Mouse (Mus musculus) skeletal muscle tissue, adult 2 months (tissue): ENCODE data around the gene Lrp6.

Source experiments
- DNase-seq: peaks from one replicate; pipeline ENCODE4 v3.0.0-alpha.2; 2012; ENCODE audit warnings: low read depth, low spot score

Gene Lrp6

DNA sequence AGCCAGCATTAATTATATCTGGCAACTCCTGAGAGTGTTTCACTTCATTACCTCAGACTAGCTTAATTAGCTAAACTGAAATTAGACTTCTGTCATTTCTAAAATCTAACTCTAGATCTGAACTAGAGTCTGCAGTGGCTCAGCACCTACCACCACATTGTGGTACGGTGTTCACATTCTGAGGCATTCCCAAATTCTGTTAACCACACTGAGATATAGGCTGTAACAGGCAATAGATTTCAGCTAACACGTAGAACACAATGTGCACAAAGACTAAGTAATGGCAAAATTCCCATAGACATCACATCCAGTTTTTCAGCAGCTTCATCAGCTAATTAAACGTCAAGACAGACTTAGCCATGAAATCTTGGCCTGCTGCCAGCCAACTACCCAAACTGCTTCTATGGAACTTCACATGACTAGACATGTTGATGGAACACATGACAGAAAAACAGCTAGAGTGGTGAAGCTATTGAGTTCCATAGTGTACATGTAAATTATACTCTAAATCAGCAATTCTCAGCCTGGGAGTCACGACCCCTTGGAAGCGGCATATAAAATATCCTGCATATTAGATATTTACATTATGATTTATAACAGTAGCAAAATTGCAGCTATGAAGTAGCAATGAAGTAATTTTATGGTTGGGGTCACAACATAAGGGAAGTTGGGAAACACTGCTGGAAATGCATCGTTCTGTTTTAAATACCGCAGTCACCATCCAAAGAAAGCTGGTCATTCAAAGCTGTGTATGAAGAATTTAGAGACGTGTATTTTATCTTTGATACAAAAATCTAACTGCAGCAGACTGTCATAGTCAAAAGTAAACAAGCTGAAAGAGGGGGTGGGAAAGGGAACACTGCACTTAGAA is 71.7 kb downstream of the Lrp6 start:
- DNase-seq = no peak

DNA sequence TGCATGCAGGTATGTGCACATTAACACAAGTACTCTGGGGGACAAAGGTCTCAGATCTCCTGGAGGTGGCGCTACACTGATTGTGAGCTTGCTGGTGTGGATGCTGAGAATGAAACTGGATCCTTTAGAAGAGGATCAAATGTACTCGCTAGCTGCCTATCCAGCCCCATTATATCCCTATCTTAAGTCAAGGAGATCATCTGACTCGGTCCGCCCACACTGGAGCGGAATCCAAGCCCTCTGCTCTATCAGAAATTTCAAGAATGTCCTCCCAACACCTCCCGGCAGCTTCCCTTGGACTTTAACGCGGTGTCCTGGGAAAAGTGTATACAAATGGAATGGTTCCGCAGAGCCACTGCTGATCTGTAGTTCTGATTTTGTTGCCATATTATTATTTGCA is 77.1 kb downstream of the Lrp6 start:
- no peak for DNase-seq

DNA sequence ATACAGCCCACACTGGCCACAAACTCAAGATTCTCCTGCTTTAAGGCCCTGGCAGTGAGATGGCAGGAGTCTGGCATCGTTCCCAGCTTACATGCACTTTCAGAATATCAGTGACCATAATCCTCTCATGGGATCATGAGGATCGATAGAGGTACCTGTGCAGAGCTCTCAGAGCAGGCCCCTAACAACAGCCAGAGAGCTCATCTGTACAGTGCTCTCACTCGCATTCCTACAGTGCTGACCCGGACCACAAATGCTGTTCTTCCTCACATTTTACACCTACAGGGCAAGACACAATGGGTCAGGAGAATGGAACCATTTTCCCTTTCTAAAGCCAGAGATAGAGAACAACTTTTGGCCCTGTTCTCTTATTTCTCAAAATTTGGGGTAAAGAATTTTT is 77.6 kb downstream of the Lrp6 start:
- no peak for DNase-seq

DNA sequence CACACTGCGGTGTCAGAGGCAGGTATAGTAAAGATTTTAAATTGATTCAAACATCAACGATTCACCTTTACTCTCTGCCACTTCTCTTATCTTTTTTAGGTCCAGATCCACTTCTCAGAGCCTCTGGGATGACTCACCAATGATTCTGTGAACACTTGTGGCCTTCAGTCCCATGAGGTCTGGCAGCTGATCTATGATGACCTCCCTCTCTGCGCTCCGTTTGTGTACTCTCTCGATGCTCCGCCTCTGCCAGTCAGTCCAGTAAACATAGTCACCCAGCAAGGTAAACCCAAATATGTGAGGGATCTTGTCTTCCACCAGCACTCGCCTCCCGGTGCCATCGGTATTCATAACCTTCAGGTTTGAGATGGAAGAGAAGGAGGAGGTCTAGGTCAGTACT is 80.4 kb downstream of the Lrp6 start:
- DNase-seq = no peak

DNA sequence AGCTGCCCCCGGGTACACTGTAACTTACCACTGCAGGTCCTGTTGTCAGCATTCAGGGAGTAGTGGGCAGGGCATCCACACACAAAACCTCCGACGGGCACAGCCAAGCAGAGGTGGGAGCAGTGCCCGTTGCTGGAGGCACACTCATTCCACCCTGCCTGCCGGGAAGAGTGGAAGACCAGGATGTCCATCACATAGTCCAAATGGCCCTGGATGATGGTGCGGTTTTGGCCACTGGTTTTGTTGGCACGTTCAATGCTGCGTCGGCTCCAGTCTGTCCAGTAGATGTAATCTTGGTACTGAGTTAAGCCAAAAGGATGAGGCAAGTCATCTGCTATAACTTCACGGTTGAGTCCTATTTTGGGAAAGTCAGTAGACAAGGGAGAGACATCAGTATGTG is 87.3 kb downstream of the Lrp6 start:
- peak; percentile 29 for DNase-seq

DNA sequence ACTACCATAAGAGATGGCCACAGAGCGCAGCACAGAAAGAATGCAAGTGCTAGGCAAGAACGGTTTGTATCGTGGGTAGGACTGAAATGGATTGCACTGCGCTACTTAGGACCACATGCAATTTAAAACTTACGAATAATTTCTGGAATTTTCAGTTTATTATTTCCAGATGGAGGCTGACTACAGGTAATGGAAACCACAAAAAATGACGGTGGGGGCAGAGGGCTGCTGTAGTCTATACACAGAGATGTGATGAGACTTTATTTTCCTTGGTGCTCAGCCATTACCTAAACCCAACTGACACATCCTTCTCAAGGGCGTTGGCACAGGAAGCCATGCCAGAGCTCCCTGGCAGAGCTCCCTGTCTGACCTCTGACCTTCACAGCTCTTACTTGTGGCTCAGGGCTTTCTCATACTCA is 93.6 kb downstream of the Lrp6 start:
- DNase-seq = peak; percentile 36

DNA sequence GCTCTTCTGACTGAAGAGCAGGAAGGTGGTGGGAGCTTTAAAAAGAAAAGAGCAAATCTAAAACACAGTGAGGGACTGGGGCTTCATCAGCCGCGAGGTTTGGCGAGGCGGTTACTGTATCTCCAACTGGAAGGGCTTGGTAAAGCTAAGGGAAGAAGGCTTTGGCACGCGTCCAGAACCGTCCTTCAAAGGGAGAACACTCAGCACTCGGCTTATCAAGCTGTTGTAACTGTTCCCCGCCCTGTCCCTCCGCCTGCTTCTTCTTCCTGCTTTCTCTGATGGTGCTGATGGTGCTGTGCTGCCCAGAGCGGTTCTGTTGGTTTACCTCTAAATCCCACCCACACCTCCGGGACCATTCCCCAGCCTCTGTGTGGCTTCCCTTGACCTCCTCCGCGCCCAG is 95.9 kb downstream of the Lrp6 start:
- peak; percentile 45 for DNase-seq

DNA sequence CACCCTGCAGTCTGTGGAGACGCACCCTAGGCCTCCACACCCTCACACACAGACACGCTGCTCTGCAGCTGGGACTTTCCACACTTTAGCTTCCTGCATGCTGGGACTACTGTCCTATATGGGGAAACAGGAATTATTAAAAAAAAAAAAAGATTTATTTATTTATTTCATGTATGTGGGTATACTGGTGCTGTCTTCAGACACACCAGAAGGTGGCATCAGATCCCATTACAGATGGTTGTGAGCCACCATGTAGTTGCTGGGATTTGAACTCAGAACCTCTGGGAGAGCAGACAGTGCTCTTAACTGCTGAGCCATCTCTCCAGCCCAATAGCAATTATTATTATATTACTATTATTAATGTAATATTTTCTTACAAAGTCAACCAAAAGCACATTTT is 97.5 kb downstream of the Lrp6 start:
- DNase-seq = no peak

DNA sequence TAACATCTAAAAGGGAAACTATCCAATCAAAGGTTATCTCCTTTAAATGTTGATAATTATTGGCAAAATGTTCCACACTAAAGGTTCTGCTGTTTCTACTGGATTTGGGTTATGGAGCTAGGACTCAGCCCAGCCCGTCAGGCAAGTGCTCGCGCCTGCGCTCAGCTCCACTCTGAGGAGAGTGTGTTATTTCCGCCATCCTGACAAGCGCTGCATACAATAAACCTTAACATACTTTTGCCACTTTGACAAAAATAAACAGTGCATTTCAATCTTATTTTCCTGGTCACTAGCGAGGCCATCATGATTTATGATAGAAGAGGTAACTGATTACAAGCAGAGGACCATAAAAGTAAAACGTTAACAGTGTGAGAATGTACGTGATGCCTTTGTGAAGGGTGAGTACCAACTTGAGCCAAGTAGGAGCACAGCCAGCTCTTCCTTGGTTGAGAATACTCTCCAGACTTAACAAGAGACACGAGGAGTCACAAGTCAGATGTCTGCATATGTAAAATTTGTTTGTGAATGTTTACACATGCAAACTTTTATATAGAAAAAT is 100.0 kb downstream of the Lrp6 start:
- DNase-seq = no peak

DNA sequence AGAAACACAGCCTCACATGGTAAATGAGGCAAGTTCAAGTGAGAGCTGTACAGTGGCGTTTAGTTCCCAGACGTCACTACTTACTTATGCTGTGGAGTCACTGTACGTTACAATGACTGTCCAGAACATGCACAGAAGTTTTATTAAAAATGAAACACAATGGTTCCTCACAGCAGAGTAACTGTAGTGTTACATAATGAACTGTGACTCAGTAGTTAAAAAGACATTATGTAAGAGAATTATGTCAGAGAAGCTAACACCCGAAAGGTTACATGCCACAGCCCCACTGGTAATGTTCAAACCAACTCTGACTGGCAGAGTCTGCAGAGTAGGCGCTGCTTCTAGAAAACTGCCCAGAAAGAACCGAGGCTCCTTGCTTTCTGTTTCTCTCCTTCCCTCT is 105.6 kb downstream of the Lrp6 start:
- DNase-seq = no peak

DNA sequence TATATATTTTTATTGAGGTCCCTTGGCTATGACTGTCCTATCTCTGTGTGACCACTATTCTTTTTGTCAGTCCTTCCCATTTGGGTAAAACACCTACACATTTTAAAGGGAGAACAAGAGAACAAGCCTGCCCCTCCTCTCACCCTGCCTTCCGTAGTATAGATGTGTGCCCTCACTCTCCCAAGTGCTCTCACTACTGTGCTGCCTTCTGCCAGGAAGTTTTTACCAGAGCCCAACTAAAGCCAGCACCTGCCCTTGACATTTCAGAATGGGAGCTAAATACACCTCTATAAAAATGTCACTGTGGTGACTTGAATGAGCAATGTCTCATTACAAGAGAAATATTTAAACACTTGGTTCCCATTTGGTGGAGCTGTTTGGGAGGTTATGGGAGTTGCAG is 108.4 kb downstream of the Lrp6 start:
- no peak for DNase-seq

DNA sequence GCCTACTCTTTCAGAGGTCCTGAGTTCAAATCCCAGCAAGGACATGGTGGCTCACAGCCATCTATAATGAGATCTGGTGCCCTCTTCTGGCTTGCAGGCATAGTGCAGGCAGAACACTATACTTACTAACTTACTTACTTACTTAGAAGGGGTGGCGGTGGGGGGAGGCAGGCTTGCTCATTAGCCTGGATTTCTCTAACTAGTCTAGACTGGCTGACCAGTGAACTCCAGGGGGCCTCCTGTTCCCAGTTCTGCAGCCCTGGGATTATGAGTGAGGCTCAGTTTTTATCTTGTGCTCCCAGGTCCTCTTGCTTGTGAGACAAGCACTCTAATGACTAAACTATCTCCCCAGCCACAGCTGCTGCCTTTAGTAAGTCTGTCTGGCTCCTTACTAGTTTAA is 112.7 kb downstream of the Lrp6 start:
- DNase-seq = no peak

DNA sequence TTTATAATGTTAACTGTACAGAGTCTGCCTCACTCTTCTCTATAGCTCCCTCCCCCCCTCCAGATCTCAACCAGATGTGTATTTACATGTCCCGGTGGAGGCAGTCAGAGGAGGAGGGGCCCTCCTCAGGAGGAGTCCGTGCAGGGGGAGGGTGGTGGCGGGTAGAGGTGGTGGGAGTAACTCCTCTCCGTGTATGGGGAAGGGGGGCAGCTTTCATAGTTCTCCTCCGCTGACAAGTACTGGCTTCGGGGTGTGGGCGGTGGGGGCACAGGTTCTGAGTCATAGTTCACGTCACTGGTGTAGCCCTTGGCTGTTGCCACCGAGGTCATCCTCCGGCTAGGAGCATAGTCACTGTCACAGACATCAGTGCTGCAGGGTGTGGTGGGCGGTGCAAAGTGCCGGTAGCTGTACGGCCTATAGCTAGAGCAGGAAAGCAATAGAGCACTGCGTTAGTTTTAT is 116.1 kb downstream of the Lrp6 start:
- DNase-seq = no peak

DNA sequence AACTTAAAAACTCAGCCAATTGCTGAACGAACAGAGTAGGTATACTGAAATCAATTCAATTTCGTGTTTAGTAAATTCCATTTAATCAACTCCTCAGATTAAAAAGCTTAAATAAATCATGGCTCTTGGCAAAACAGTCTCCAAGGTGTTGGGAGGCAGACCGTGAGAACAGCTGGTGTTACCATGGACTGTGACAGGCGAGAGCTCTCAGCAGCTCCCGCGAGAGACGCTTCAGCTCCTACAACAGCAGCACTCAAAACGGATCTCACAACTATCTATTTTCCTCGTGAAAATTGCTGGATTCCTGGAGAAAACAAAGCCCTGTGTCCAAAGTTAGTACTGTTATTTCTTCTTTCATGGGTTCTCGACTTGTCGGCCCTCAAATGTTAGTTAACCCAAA is 116.8 kb downstream of the Lrp6 start:
- DNase-seq = no peak

DNA sequence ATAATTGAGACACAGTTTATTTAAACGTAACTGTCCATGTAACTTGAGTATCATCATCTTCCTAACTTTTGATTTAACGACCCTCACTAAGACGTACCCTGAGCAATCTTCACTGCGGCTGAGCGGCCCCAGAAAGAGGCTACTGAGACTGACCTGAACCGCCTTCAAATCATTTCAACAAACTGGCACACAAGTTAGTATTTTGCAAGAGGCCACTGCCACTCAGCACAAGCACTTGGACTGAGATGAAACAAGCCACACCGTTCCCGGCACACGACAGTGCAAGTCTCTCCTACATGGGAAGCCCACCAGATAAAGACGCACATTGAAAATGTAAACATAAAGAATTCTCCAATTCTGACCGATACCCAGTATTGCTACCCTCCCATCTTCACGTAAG is 118.3 kb downstream of the Lrp6 start:
- no peak for DNase-seq

DNA sequence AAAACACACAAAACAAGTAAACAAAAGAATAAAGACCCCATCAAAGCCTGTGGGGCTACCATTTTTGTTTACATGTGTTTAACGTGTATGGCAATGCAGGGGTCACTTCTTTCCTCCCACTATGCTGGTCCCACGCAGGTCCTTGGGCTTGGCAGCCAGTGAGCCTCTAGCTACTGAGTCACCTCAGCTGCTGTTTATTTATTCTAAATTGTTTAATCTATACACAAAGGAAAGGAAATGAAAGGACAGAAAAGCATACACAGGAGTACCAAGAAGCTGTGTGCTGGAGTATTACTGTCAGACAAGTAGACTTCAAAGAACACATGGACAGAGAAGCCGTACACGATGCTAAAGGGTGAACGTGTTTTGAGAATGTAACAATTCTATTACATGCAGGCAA is 122.8 kb downstream of the Lrp6 start:
- no peak for DNase-seq

DNA sequence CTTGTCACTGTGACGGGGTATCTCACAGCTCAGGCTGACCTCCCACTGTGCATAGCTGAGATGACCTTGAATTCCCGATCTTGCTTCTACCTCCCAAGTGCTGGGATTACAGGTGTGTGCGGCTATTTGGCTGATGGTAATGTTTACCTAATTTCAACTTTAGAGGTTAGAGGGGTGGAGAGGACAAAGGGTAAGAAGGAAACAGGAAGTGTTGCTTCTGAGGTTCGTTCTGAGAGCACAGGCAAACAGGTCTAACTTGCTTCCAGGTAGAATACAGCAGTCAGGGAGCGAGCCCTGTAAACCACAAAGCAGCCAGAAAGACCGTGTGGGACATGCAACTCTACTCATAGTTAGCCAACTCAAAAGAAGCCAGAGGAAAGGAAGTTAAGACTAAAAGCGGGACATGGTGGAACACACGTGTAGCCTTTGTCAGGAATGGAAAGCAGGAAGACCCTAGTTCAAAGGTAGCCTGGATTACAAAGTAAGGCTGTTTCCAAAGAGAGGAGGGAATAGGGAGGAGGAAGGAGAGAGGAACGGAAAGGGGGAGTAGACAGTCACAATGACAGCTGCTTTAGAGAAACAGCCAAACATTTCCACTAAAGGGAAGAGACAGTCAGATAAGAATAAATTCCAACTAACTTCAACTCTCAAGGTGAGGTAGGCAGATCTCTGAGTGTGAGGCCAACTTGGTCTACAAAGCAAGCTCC is 123.4 kb downstream of the Lrp6 start:
- DNase-seq = no peak

DNA sequence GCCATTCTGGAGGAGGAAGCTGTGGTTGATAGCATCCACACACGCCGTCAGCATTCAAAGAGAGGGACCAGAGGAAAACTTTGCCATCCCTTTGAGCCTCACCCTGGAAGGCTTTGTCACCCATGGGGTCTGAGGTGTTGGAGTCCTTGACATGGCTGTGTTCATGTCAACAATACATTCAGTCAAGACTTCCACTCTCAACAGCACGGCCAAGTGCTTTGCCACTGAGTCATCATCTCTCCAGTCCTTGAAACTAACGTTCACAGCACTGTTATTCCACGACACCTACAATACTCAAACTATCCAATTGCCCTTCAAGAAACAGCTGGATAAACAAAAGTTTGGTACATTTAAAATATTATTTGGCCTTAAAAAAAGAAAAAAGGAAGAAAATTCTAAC is 124.5 kb downstream of the Lrp6 start:
- no peak for DNase-seq

DNA sequence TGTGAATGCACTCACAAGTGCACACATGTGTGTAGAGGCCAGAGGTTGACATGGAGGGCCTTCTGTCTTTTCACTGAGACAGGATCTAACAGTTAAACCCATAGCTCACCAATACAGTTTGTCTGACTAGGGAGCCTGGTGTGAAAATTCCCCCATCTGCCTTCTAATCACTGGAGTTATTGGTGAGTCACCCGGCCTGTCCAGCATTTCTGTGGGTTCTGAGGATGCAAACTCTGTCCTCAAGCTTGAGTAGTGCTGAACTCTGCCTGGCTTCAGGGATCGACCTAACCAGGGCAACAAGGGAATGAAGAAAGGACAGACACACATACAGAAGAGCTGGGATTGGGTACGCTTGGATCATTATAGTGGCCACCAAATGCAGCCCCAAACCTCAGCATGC is 125.0 kb downstream of the Lrp6 start:
- no peak for DNase-seq

DNA sequence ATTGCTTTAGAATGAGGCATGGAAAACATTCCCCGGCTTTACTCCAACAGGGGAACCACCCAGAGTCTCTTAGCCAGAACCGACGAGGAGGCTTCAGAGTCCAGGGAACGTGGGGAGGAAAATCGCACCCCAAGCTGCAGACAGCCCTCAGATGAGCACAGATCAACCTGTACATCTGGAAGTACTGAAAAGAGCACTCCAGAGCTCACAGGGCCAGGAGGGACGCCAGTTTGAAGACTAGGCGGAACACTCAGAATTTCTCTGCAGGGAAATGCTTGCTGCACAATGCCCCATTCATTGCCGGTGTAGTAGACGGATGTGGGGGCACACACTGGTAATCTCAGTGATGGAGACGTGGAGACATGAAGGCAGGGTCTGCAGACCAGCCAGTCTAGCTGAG is 126.7 kb downstream of the Lrp6 start:
- DNase-seq = peak; percentile 50

DNA sequence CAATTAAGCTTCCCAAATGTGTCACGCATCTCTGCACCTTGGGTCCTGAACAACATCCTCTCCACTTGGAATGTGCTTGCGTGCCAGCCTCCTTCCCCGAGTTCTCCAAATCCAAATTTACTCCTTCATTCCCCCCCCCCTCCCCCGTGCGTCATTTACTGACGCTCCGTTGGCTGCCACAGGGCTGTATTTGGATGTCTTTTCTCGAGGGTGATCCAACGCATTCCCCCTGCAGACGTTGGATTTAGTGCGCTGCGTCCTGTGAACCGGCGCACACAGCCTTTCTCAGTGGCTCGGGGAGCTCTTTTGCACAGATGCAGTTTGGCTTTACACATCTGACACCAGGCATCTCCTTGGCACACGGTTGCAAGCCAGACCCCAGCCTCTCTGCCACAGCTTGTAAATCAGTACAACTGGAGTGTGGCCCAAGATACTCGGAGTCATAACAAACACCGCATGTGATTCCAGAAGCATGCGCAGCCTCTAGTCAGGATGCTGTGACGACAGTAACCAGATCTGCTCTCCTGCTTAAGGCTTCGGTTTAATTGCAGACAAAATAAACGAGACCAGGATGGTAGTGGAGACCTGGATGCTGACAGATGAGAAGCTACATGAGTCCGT is 127.3 kb downstream of the Lrp6 start:
- DNase-seq = peak; percentile 62

DNA sequence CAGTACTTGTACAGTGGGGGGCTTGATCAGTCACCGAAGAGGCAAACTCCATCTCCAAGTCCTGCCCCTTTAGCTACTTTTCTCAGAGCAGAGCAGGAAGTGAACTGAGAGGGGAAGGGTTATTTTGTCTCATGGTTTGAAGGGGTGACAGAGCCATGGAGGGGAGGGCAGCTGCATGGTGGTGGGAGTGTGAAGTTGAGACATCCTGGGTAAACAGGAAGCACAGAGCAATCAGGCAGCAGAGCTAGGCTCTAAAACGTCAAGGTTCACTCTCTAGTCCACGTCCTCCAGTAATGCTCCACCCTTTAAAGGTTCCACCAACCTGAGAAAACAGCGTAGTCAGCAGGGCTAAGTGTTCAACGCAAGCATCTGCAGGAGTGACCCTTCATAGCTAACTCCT is 129.8 kb downstream of the Lrp6 start:
- DNase-seq = no peak
